Mouse (Mus musculus) cerebellum, adult 9-10 months (tissue): Measurements from ENCODE around the gene Bcl7a.
A peak's percentile ranks its signal among the peaks of the same experiment; 100 is the strongest.

Source experiments
- DNase-seq: peaks from one replicate; pipeline ENCODE4 v3.0.0; 2022

The Bcl7a gene

DNA sequence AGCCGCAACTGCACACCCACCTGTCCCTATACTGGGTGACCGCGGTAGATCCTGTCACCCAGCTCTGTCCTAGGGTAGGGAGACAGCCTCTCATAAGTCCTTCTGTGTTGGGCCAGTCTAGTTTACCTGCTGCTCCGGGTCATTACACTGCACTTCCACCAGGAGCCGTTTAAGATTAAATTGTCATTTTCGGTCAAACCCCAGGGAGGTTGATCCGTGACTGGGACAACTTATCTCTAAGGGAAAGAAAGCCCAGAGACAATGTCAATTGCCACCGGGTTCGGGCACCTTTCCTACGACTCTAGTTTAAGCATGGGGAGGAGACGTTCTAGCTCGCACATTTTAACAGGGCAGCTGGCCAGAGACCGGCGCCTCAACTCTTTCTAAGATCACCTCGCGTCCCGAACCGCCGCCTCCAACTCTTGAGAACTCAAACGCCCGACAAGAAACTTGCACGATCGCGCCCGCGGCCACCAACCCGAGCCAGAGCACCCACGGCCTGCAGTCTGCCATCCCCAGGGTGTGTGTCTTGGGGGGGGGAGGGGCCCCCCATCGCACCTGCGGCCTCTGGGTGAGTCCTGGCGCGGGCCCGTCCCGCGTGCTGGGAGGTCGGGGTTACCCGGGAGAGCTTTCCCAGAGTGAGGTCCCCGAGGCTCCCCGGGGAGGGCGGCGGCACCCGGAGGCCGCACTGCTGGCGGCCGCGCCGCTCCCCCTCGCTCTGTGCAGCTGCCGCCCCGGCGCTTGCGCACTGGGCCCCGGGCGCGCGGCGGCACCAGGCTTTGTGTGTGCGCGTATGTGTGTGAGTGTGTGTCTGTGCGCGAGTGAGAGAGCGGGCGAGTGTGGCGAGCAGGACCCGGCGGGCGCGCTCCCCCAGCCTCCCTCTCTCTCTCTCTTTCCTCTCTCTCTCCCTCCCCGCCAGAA lies at the start of gene Bcl7a:
TSS of gene Bcl7a (plus strand) at position 128 of the 921 bp plus-strand sequence.
- DNase-seq = peak; percentile 92

DNA sequence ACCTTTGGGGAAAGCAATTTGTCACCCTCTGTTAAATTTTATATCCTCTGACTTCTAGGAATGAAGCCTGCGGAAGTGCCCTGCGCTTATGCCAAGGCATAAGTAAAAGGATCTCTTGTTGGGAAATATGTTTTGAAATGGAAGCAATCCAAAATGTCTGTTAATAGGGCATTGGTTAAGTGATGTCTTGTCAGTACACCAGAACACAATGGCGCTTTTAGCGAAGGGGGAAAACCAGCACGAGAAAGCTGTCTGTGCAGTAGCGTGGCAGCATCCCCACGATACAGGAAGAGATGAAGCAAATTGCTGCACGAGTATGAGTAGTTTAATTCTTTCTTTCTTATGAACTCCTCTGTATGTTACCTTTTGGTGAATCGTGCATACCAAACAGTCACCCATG lies 49.0 kb upstream of the Bcl7a start:
- DNase-seq = no peak

DNA sequence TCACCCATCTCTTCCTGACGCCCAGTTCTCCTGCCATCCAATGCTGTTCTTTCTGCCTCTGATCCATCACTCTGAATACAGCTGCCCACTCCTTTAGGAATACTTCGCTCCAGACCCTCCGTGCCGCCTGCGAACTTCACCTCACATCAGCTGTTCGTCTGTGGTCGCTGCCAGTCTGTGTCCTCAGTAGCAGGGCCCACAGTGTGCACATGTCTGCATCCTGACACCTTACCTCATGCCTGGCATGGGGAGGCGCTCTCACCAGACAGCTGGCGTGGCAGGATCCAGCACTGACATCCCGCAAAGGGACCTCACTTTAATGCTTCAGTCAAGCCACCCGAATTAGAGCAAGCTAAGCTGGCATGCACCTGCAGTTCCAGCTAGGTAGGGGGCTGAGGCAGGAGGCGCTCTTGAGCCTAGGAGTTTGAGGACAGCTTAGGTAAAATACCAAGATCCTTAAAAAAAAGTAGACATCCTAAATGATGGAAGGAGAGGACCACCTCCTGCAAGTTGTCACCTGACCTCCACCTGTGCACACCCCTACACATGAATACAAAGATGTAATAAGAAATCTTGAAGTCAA lies 47.3 kb upstream of the Bcl7a start:
- no peak for DNase-seq

DNA sequence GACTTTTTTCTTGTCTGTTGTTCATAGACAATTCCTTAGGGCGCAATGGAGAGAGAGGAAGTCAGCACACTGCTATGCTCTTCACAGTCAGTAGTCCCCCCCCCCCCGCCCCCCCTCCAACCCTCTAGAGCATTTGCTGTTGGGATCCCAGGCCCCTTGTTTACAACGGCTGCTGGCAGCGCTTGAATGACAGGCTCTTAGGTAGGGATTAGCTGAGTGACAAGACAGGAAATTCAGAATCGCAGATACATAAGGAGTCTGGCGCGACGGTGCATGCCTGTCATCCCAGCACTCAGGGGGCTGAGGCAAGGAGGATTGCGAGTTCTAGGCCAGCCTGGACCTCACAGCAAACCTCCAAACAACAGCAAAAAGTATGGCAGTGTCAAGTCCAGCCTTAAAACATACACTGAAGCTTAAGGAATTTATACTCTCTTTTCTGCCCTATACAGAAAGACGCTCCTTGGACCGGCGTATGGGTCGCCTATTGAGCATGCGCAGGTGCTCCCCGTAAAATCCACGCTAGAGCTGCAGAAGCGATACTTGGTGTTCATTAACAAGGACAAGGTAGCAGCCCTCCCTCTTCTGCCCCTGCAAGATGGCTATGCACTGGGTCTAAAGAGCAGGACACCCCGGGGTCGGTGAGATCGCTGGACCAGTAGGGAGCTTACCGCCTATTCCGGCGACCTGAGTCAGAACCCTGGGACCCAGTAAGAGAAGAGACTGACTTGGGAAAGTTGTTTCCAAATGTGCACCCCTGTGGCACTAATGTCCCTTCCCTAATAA lies 46.5 kb upstream of the Bcl7a start:
- DNase-seq = no peak

DNA sequence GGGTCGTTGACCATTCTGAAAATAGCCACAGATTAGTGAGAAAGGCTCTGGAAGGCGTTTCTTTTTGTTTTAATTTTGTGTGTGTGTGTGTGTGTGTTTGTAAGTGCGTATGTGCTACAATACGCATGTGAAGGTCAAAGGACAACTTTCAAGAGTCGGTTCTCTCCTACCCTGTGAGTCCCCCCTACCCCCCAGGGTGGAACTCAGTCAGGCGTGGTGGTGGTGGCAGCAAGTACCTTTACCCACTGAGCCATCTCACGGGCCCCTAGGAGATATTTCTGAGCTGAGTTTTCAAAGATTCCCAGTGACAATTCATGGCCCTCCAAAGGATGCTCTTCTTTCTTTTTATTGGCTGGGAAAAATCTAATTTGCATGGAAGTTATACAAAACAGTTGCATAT lies 45.8 kb upstream of the Bcl7a start:
- no peak for DNase-seq

DNA sequence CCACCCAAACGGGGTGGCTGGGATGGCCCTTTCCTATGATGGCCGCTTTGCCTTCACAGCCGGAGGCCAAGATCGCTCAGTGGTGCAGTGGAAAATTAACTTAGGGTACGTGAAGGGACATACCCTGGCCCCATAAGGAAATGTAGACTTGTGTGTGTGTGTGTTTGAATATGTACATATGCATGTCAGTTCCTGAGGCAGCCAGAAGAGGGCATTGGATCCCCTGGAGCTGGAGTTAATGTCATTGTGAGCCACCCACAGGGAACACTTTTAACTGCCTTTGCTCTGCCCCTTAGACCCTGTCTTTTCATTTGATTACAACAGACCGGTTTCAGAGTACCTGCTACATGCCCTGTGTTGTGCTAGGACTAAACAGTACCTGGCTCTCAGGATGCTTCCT lies 45.1 kb upstream of the Bcl7a start:
- DNase-seq = no peak

DNA sequence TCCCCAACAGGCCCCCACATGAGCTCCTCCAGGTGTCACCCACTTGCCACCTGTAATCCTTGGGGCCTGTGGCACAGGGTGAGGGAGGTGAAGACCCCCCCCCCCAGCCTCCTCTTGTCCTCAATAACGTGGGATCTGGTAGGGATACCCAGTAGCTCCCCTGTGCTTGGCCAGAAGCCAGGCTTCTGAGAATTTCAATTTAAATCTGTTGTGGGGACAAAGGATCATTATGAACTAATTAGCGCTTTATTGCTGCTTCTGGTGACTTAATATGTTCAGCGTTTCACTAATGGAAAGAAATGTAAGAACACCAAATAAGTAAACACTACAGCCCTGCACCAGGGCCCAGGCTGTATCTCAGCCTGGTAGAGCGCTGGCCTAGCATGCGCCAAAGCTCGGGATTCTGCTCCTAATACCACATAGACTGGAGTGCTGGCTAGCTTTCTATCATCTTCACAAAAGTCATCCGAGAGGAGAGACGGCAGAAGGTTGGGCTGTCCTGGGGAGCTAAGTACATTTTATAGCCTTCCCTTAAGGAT lies 43.1 kb upstream of the Bcl7a start:
- no peak for DNase-seq

DNA sequence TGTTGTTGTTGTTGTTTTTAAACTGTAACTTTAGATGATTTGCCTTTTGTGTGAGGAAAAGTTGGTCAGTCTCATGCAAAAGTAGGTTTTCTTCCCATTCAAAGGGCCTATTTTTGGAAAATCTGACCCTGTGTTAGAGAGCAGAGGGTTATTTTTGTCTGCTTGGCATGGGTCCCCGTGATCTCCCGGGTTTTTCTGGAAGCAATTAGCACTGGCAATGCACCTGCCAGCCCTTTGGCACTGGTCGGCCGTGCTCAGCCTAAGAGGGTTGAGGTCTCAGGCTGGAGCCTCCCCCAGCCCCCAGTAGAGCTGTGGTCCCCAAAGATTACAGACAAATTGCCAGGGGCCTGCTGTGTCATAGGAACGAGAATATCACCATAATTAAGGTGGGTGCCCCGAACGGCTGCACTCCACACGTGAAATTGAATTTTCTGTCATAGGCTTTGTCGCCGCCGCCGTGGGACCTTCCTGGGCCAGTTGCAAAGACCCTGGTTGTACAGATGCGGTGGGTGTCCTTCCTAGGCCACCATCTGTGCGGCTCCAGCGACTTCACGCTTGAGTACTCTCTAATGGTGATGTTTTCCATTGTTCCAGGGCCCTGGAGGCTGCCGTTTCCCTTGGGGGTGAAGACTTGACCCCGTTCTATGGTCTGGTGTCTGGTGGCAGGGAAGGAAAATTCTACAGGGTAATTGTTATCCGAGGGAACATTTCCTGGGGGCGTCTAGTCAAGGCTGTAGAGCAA lies 41.7 kb upstream of the Bcl7a start:
- peak; percentile 45 for DNase-seq

DNA sequence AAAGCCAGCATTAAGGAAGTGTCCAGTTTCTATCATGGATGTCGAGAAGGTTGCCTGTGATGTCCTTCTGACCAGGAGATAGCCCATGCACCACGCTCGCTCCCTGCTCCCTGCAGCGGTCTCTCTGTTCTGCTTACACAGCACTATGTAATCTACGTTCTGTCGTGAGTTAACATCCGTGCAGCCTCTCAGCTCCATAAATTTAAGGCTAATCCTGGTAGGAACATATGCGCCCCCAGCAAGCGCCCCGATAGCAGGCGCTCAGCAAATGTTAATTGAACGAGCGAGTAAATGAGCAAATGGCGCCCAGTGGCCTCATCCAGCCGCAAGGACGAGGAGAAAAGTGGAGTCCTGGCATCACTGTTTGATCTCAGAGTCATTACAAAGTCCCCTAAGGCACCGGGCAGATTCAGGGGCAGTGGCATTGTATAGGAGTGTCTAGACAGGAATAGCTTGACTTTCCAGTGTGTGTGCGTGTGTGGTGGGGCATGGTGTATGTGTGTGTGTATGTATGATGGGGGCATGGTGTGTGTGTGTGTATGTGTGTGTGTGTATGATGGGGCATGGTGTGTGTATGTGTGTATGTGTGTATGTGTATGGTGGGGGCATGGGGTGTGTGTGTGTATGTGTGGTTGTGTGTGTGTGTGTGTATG lies 35.9 kb upstream of the Bcl7a start:
- DNase-seq = no peak

DNA sequence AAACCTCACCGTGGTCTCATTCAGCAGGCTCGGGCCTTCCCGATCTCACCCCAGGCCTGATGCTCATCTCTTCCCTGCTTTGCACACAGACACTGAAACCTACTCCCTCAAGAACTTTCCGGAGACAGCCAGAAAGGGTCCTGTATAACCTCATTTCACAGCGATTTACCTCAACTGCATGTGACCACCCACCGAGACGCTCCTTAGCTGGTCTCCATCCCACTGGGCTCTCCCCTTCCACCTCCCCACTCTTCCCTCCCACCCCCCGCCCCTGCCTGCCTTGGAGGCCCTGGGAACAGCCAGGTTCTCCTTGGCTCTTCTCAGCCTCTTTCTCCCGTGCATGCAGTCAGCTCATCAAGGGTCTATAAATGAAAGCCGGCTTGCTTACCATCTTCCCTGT lies 33.8 kb upstream of the Bcl7a start:
- DNase-seq = no peak

DNA sequence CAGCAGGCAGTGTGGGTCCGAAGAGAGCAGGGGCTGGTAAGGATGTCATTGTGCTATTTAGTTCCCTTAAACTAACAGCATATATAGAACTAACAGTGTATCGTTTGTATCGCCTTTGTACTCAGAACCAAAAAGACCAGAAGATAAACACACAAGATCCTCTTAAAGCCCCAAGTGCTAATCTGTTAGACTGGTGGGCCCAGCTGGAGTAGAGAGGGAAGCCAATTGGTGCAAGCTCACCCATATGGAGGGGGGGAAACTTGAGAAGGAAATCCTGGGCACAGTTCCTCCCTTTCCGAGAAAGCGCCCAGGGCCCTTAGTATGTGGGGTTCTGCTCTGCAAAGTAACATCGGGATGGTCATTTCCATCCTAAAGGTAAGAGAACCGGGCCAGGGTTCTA lies 33.4 kb upstream of the Bcl7a start:
- DNase-seq = no peak

DNA sequence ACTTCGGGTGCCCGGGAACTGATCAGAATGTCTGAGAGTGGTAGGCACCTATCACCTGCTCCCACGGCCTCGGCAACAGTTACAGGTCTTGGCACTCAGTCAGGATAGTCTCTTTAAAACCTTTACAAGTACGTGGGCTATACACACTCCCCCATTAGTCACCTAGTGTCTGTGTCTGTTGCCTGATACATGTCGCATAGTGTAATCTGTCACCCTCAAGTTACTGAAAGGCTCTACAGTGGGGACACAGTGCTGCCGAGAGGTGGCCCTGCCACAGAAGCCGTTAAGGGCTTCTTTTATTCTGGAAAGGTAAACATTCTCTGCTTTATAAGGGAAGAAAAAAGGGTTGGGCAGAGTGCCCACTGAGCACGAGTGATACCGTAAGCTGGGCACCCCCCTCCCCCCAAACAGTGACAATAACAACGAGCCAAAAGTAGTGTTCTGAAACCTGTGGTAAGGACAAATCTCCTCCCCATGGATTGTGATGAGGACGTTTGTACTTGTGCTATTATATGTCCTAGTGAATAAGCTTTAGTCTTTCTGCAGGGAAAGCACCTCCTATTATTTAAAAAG lies 30.5 kb upstream of the Bcl7a start:
- DNase-seq = no peak

DNA sequence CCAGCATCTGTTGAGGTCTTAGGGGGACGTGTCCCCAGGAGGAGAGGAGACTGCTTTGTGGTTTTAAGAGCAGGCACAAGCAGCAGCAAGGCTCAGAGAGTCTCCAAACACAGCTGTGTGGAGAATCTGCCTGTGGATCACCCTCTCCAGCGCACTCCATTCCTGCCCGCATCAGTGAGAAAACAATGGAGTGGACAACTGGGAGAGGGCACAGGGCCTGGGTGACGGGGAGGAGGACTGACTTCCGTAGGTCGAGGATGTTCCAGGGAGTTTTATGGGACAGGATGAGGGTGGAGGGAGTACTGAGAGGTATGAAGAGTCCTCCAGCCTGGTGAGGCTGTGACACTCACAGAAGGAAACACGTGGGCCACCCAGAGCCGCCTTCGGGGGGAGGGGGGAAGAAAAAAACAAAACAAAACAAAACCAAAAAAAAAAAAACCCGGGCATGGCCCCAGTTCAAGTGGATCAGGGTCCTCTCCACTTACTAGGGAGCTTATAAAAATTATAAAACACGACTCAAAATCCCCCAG lies 29.7 kb upstream of the Bcl7a start:
- no peak for DNase-seq

DNA sequence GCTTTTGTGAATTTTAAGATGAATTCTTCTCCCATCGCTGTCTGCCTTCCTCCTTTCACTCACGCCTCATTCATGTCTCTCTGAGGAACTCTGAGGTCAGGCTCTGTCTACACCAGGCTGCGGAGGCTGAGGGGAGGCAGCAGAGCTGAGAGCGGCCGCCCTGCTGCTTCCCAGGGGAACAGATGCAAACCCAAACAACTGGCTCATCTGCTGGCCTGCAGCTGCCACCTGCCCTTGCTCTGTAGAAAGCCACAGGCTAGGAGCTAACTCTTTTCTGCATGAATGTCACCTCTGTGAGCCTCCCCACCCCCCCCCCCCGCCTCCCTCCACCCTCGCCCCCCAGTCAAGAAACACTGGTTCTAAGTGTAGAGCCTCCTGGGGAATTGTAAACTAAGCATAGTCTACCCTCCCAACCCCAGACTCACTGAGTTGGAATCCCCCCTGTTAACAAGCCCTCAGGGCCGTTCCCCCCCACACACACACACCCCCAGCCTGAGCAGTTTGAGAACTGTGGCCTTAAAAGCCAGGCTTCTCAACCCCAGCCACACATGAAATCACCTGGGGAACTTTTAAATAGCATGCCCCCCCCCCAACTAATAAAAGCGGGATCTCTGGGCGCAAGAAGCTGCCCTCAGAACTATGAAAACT lies 28.3 kb upstream of the Bcl7a start:
- DNase-seq = no peak

DNA sequence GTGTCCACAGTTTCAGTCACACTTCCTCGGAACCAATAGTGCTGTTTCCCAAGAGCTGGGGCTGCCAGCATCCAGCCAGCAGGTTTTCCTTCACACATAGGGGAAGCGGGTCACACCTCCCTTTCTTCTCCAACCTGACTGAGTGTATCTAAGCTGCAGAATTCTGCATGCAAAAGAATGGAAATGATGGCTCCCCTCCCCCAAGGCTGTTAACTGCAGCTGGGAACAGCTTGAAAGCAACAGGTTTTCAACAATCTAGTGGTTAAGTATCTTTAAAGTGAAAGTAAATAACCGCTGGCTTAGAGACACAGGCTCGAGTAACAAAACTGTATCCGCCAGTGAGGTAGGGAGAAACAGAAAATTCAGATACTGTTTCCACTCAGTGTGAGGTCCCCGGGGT lies 25.6 kb upstream of the Bcl7a start:
- no peak for DNase-seq

DNA sequence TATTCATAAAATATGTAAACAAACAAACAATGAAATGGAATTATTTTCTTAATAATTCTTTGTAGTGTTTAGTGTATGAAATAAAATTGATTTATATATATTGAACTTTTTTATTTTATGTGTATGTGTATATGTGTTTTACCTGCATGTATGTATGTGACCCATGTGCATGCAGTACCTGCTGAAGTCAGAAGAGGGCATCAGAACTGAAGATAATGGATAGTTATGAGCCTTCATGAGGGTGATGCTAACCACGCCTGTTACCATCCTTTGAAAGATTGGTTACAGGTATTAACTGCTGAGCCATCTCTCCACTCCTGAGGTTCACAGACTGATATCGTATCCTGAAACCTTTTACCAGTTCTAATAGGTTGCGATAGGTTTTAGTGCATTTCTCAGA lies 23.5 kb upstream of the Bcl7a start:
- no peak for DNase-seq

DNA sequence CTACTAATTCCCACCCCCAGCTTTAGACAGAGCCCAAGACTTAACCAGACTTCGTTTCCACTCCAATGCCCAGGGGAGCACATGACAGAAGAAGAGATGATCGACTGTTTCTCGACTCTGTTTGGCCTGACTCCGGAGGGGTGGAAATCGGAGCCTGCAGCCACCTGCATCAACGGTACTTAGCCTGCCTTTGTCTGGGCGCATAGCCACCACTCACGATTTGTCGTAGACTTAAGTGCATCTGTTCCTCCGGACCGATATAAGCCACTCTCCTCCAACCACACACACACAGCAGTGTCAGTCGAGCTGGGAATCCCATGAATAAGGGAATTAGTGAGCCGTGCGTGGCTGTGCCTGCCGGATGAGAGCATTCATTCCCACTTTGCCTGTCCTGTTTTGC lies 19.4 kb upstream of the Bcl7a start:
- no peak for DNase-seq

DNA sequence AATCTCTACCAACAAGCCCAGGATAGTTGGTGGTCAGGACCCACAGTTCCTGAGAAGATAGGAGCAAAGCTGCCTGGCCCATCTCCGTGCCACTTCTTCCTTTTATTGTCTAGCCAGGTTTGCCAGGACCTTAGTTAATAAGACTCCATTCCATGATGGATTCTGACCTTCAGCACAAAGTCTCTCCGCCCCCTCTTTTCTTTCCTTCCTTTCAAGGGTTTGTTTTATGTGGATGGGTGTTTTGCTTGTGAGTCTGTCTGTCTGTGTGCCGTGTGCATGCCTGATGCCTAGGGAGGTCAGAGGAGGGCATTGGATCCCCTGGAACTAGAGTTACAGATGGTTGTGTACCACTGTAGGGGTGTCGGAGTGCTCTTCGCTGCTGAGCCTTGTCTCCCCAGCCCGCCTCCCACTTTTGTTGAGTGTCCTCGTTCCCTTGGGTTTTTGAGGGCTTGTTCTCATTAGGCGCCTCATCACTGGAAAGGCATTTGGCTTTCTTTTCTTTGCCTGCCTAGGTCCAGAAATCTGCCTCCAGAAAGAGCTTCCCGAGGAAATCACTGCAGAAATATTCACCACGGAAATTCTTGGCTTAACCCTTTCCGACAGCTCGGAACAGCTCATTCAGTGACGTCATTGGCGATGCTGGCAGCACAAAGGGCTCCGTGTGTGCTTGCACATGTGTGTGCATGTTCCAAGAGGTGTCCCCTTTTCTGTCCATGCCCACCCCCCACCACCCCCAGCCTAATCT lies 17.5 kb upstream of the Bcl7a start:
- no peak for DNase-seq

DNA sequence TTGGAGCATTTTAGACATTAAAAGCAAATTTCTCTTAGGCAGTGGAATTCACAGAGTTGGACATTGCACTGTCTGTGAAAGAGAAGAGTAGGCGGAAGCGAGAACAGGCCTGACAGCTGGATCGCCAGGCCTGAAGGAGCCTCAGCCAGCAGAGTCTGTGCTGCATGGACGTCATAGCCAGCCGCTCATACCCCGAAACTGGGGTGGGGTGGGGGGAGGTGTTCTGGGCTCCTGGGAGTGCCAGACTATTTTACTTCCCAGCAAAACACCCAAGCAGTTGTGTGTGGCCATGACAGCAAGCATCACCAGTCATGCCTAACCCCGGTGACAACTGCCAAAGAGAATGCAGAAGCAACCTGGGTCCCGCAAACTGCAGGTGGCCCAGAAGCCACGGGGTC lies 16.9 kb upstream of the Bcl7a start:
- no peak for DNase-seq

DNA sequence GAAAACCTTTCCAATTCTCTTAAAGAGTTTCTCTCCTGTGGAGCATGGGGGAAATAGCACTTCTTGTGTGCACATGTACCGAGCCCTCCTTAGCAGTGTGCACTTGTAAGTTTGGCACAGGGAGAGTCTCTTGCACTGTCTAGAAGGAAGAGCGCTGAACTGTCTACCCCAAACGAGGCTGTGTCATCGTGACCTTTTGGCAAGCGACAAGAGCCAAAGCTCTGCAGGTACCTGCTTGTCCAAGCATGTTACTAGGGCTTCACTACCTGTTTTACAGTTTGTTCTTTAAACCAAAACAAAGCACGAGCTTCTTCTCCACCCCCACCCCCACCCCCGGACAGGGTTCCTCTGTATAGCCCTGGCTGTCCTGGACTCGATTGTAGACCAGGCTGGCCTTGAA lies 15.9 kb upstream of the Bcl7a start:
- no peak for DNase-seq
